Mouse (Mus musculus): ENCODE results near the gene Zfp667. TPM values are rescaled to one million over a fixed set of nuclear protein-coding genes. Genes with fewer than 3 reads are reported as not detected.
A peak's percentile ranks its signal among the peaks of the same experiment; 100 is the strongest.
"Not testable (repeated sequence)": the region's sequence is repeated elsewhere in the genome, so short reads cannot be mapped to it uniquely, and the experiment has no call there.

The Zfp667 gene
- polyA plus RNA-seq, 1 experiment from 2014 or later: 12.0 TPM

GRCm38 (mm10) chr7:6286921-6287531 is 647 bp downstream of the Zfp667 start:
- Histone ChIP-seq H3K9ac (ENCODE audit: low read length) (peak overlapping the region; percentile 48), H3K4me3 (ENCODE audit: low read depth, low read length) (peak overlapping the region; percentile 35), H3K9me3 (ENCODE audit: control insufficient read depth, low read length) (no peaks in the 10 kb centered on the region), H3K4me2 (peak overlapping the region; percentile 71), H3K36me3 (ENCODE audit: control insufficient read depth, insufficient read depth, low read length) (no peaks in the 10 kb centered on the region), H3K4me1 (ENCODE audit: control insufficient read depth, insufficient read depth, low read length) (peaks cover 10% of the 10 kb centered on the region), H3K27me3 (ENCODE audit: control insufficient read depth, insufficient read depth, low read length) (no peaks in the 10 kb centered on the region), H3K27ac (ENCODE audit: low read depth, low read length) (0 out of 2 replicates have a peak overlapping the region, but pooled peaks have one; percentile 14)
- 34% methylated on average over 15 of the region's 15 CpGs for WGBS
- DNase-seq (ENCODE audit: low spot score, missing footprints) (peak; percentile 87), ATAC-seq (ENCODE audit: low FRiP score) (peak; percentile 15)

GRCm38 (mm10) chr7:6291121-6291520 is 4.7 kb downstream of the Zfp667 start:
- not testable (repeated sequence) for H3K4me2 ChIP-seq; H3K9ac ChIP-seq (ENCODE audit: low read length); ATAC-seq (ENCODE audit: low FRiP score); H3K9me3 ChIP-seq (ENCODE audit: control insufficient read depth, low read length); H3K27me3 ChIP-seq (ENCODE audit: control insufficient read depth, insufficient read depth, low read length); H3K4me1 ChIP-seq (ENCODE audit: control insufficient read depth, insufficient read depth, low read length); H3K36me3 ChIP-seq (ENCODE audit: control insufficient read depth, insufficient read depth, low read length); DNase-seq (ENCODE audit: low spot score, missing footprints); H3K4me3 ChIP-seq (ENCODE audit: low read depth, low read length); H3K27ac ChIP-seq (ENCODE audit: low read depth, low read length)
- WGBS: 91% methylated on average over 5 of the region's 6 CpGs

GRCm38 (mm10) chr7:6300796-6301195 is 14.4 kb downstream of the Zfp667 start:
- not testable (repeated sequence) for H3K4me2 ChIP-seq; DNase-seq (ENCODE audit: low spot score, missing footprints); H3K9me3 ChIP-seq (ENCODE audit: control insufficient read depth, low read length); H3K27me3 ChIP-seq (ENCODE audit: control insufficient read depth, insufficient read depth, low read length); H3K4me3 ChIP-seq (ENCODE audit: low read depth, low read length); H3K9ac ChIP-seq (ENCODE audit: low read length); H3K4me1 ChIP-seq (ENCODE audit: control insufficient read depth, insufficient read depth, low read length); H3K27ac ChIP-seq (ENCODE audit: low read depth, low read length); ATAC-seq (ENCODE audit: low FRiP score)
- WGBS: 76% methylated on average over 11 of the region's 11 CpGs
- H3K36me3 ChIP-seq (ENCODE audit: control insufficient read depth, insufficient read depth, low read length): peaks cover 11% of the 10 kb centered on the region

DNA sequence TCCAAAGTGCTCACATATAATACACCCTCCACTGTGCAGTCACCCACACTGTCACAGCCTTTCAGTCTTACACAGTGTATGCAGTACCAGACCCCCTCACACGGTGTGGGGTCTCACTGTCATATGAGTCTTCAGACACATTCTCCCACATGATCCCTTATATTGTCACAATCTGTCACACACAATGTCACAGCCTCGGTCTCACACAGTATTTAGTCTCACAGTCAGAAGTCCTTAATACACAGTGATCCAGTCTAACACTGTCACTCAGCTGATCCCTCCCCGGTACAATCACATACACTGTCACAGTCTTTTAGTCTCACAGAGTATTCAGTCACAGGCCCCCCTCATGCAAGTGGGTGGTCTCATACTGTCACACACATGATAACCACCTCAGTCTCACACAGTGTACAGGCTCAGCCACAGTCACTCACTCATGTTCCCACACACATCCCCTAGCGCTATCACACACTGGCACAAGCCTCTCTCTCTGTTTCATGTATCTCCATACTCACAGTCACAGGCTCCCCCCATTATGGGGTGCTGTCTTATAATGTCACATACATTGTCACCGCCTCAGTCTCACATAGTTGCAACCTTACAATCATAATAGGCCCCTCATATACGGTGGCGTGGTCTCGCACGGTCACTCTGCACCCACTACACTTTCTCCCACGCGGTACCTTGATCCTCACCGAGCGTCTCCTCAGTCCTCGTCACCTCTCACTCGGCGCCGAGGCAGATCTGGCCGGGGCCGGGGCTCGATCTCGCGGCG is 44.3 kb downstream of the Zfp667 start:
- H3K4me1 ChIP-seq (ENCODE audit: control insufficient read depth, insufficient read depth, low read length): peaks cover 6% of the 10 kb centered on the region; the same call in 1 of the 2 replicates
- peak overlapping the region; percentile 57 for H3K4me2 ChIP-seq
- no peaks in the 10 kb centered on the region for H3K27me3 ChIP-seq (ENCODE audit: control insufficient read depth, insufficient read depth, low read length)
- H3K4me3 ChIP-seq (ENCODE audit: low read depth, low read length): peak overlapping the region; percentile 48
- H3K9me3 ChIP-seq (ENCODE audit: control insufficient read depth, low read length): no peaks in the 10 kb centered on the region
- H3K36me3 ChIP-seq (ENCODE audit: control insufficient read depth, insufficient read depth, low read length): no peaks in the 10 kb centered on the region
- DNase-seq (ENCODE audit: low spot score, missing footprints): no peak
- 19% methylated on average over 23 of the region's 23 CpGs for WGBS
- peak overlapping the region; percentile 82 for H3K9ac ChIP-seq (ENCODE audit: low read length)
- ATAC-seq (ENCODE audit: low FRiP score): peak; percentile 84
- peak overlapping the region; percentile 71 for H3K27ac ChIP-seq (ENCODE audit: low read depth, low read length)

- peak within 1 kb of the TSS; percentile 48 for H3K4me3 ChIP-seq (ENCODE audit: low read depth, low read length)
- DNase-seq (ENCODE audit: low spot score, missing footprints): peak; percentile 98
- peaks cover 6% of the 10 kb centered on the region; the same call in 1 of the 2 replicates for H3K4me1 ChIP-seq (ENCODE audit: control insufficient read depth, insufficient read depth, low read length)
- H3K36me3 ChIP-seq (ENCODE audit: control insufficient read depth, insufficient read depth, low read length): no peaks in the 10 kb centered on the region
- H3K4me2 ChIP-seq: peak within 1 kb of the TSS; percentile 57
- H3K9ac ChIP-seq (ENCODE audit: low read length): peak within 1 kb of the TSS; percentile 82
- H3K27me3 ChIP-seq (ENCODE audit: control insufficient read depth, insufficient read depth, low read length): no peaks in the 10 kb centered on the region
- peak within 1 kb of the TSS; percentile 71 for H3K27ac ChIP-seq (ENCODE audit: low read depth, low read length)
- no peaks in the 10 kb centered on the region for H3K9me3 ChIP-seq (ENCODE audit: control insufficient read depth, low read length)
- ATAC-seq (ENCODE audit: low FRiP score): peak; percentile 95
- WGBS: 6% methylated on average over 31 of the region's 31 CpGs
These were observed 45.0 kb downstream of the Zfp667 start, which contains the start of gene Zfp583 for GRCm38 (mm10) chr7:6331233-6331956. Zfp583 (minus strand) TSS chr7:6331285.

DNA sequence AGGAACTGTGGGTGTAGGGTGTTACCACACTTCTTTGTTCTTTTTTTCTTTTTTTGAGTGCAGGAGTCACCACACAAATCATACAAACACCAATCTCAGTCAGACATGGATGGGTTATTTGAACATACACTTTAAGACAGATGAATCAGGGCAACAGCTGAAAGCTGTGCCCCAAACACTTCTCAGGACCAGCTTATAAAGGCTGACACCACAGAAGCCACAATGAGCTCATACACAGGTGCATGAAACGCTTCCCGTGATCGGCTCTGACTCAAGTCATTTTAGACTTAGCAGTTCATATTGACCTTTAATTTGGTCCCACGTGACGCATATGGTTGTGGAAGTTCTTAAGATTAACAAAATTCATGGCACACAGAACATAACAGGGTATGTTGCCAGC is 53.5 kb downstream of the Zfp667 start:
- no peaks in the 10 kb centered on the region for H3K9me3 ChIP-seq (ENCODE audit: control insufficient read depth, low read length)
- no peaks in the 10 kb centered on the region for H3K36me3 ChIP-seq (ENCODE audit: control insufficient read depth, insufficient read depth, low read length)
- ATAC-seq (ENCODE audit: low FRiP score) (no peak), DNase-seq (ENCODE audit: low spot score, missing footprints) (peak; percentile 33)
- no peaks in the 10 kb centered on the region for H3K4me1 ChIP-seq (ENCODE audit: control insufficient read depth, insufficient read depth, low read length)
- no peak overlapping the region for H3K4me3 ChIP-seq (ENCODE audit: low read depth, low read length)
- WGBS: 82% methylated on average over 5 of the region's 5 CpGs
- H3K27ac ChIP-seq (ENCODE audit: low read depth, low read length): no peak overlapping the region
- H3K4me2 ChIP-seq: no peak overlapping the region
- H3K27me3 ChIP-seq (ENCODE audit: control insufficient read depth, insufficient read depth, low read length): no peaks in the 10 kb centered on the region
- no peak overlapping the region for H3K9ac ChIP-seq (ENCODE audit: low read length)

DNA sequence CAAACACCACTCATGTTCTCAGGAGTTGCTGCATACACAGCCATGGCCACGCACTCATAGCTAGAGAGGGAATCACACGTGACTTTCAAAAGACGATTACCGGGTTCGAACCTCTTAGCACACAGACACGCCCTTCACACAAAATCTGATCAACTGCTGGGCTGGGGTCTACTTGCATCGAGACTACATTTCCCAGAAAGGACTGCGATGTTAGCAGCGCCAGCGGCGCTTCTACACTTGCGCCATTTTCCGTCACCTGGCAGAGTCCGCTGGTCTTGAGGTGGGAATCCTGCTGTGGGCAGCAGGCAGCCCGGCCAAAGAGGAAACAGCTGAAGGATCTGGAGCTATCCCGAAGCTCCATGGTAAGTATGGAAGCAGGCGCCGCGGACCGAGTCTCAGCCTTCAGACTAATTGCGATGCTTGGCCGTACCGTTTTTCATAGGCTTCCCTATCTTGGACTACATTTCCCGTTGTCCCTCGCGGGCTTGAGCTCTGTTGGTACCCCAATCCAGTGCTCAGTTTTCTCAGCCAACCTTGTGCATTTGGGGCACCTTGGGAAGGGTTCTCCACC is 57.2 kb downstream of the Zfp667 start, which contains the start of gene Gm3854:
Gm3854 (plus strand) TSS at position 259 of the 571 bp plus-strand sequence.
- Histone ChIP-seq H3K4me1 (ENCODE audit: control insufficient read depth, insufficient read depth, low read length) (no peaks in the 10 kb centered on the region), H3K4me3 (ENCODE audit: low read depth, low read length) (peak within 1 kb of the TSS; percentile 60), H3K36me3 (ENCODE audit: control insufficient read depth, insufficient read depth, low read length) (no peaks in the 10 kb centered on the region), H3K27ac (ENCODE audit: low read depth, low read length) (peak within 1 kb of the TSS; percentile 59), H3K4me2 (peak within 1 kb of the TSS; percentile 43), H3K27me3 (ENCODE audit: control insufficient read depth, insufficient read depth, low read length) (no peaks in the 10 kb centered on the region), H3K9me3 (ENCODE audit: control insufficient read depth, low read length) (no peaks in the 10 kb centered on the region), H3K9ac (ENCODE audit: low read length) (peak within 1 kb of the TSS; percentile 76)
- DNase-seq (ENCODE audit: low spot score, missing footprints) (peak; percentile 98), ATAC-seq (ENCODE audit: low FRiP score) (peak; percentile 93)
- 1% methylated on average over 26 of the region's 26 CpGs for WGBS

DNA sequence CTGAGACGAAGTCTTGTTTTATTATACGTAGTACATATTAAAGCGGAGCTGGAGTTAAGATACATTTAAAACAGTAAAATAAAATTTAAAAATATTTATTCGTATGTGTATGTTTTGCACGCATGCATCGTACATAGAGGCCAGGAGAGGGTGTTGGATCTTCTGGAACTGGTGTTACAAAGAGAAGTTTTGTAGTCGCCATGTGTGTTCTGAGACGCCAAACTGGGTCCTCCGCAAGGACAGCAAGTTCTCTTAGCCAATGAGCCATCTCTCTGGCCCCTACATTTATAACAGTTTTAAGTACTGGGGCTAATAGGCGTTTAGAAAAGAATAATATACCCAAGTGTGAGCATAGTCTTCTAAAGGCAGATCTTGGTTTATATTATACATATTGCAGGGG is 57.7 kb downstream of the Zfp667 start:
- no peak overlapping the region for H3K27ac ChIP-seq (ENCODE audit: low read depth, low read length)
- WGBS: 29% methylated on average over 10 of the region's 10 CpGs
- ATAC-seq (ENCODE audit: low FRiP score) (peak; percentile 33), DNase-seq (ENCODE audit: low spot score, missing footprints) (no peak)
- peak overlapping the region; percentile 43 for H3K4me2 ChIP-seq
- no peaks in the 10 kb centered on the region for H3K4me1 ChIP-seq (ENCODE audit: control insufficient read depth, insufficient read depth, low read length)
- no peaks in the 10 kb centered on the region for H3K36me3 ChIP-seq (ENCODE audit: control insufficient read depth, insufficient read depth, low read length)
- no peaks in the 10 kb centered on the region for H3K9me3 ChIP-seq (ENCODE audit: control insufficient read depth, low read length)
- H3K9ac ChIP-seq (ENCODE audit: low read length): peak overlapping the region; percentile 76
- H3K4me3 ChIP-seq (ENCODE audit: low read depth, low read length): peak overlapping the region; percentile 60
- no peaks in the 10 kb centered on the region for H3K27me3 ChIP-seq (ENCODE audit: control insufficient read depth, insufficient read depth, low read length)
